In genomic region chr3:116297170-116297569, GRCm38 (mm10) we compare ENCODE assay signal across 19 mouse cellular contexts. TPM values are rescaled to one million over a fixed set of nuclear protein-coding genes. Genes with fewer than 3 reads are reported as not detected.
"Had no signal": no experiment of that assay in that cellular context is flagged by ENCODE, and none has a peak within 500 bp of the region (broad histone marks: within the 10 kb centered on the region; RNA-seq: fewer than 3 reads in every experiment).

No protein-coding gene starts in this region.

- H3K36me3 ChIP-seq: midbrain, embryonic 15.5 days had no signal

- H3K4me3 ChIP-seq: lung, embryonic 15.5 days; megakaryocyte, embryonic 14.5 days; midbrain, embryonic 13.5 days; midbrain, embryonic 15.5 days; myocyte; neural tube, embryonic 13.5 days; neural tube, embryonic 15.5 days had no signal

- DNase-seq: lung, adult 2 months; lung, postnatal 14 days; lung, postnatal 36 days; retina, postnatal 1 day; spleen, adult 18-20 months; thymus, adult 18-20 months; thymus, postnatal 14 days; thymus, postnatal 36 days had no signal

- H3K27ac ChIP-seq: liver, embryonic 14.5 days; lung, embryonic 15.5 days; macrophage; midbrain, embryonic 13.5 days; midbrain, embryonic 15.5 days; neural tube, embryonic 13.5 days; neural tube, embryonic 15.5 days had no signal

- H3K27me3 ChIP-seq: lung, embryonic 15.5 days; megakaryocyte, embryonic 14.5 days; midbrain, embryonic 13.5 days; midbrain, embryonic 15.5 days; neural tube, embryonic 13.5 days; neural tube, embryonic 15.5 days had no signal

- ATAC-seq: lung, postnatal 0 days; midbrain, embryonic 13.5 days; midbrain, embryonic 15.5 days had no signal

- H3K9me3 ChIP-seq: lung, embryonic 15.5 days; megakaryocyte, embryonic 14.5 days; midbrain, embryonic 13.5 days; midbrain, embryonic 15.5 days; neural tube, embryonic 13.5 days; neural tube, embryonic 15.5 days had no signal

- H3K4me1 ChIP-seq: lung, embryonic 15.5 days; megakaryocyte, embryonic 14.5 days; midbrain, embryonic 13.5 days; midbrain, embryonic 15.5 days; neural tube, embryonic 13.5 days; neural tube, embryonic 15.5 days had no signal

RNA-seq across cellular contexts. Expression of gene Gpr88, which starts 43.9 kb away (rescaled TPM):
- total RNA-seq: megakaryocyte progenitor cell, adult 5-6 weeks had no signal
- polyA plus RNA-seq: macrophage, myocyte had no signal
